22 mouse cellular contexts compared by ENCODE assay signal in genomic region chr15:80645006-80645797, GRCm38 (mm10). TPM values are rescaled to one million over a fixed set of nuclear protein-coding genes. Genes with fewer than 3 reads are reported as not detected.
A peak's percentile ranks its signal among the peaks of the same experiment; 100 is the strongest.
DNase-seq lines count a peak whose midpoint lies in the region; ATAC-seq and TF ChIP-seq lines count a peak whose summit lies in the region.
"Had no signal": no experiment of that assay in that cellular context is flagged by ENCODE, and none has a peak within 500 bp of the region (broad histone marks: within the 10 kb centered on the region; RNA-seq: fewer than 3 reads in every experiment).

No protein-coding gene starts in this region.

- no peak overlapping the region for H3K9ac ChIP-seq in liver, postnatal 0 days (replicated peaks)
- no peak overlapping the region for H3K9ac ChIP-seq in intestine, embryonic 15.5 days
- H3K9ac ChIP-seq in stomach, postnatal 0 days (ENCODE audit: low read length): no peak overlapping the region
- H3K9ac ChIP-seq: embryonic facial prominence, embryonic 13.5 days; forebrain, embryonic 12.5 days; heart, embryonic 15.5 days; hindbrain, embryonic 13.5 days had no signal

- peak; percentile 65 for ATAC-seq in liver, postnatal 0 days
- peak; percentile 46; the same call in 1 of the 2 replicates for ATAC-seq in intestine, embryonic 15.5 days
- ATAC-seq in stomach, postnatal 0 days (ENCODE audit: low FRiP score, low TSS enrichment): peak; percentile 89
- no peak for ATAC-seq in CD4-positive, CD25-positive, alpha-beta regulatory T cell, adult 4 months
- ATAC-seq: activated CD4-positive, CD25-positive, alpha-beta regulatory T cell, adult 4 months; forebrain, embryonic 16.5 days; hindbrain, postnatal 0 days; Patski had no signal

- no peaks in the 10 kb centered on the region for H3K27me3 ChIP-seq in liver, postnatal 0 days (ENCODE audit: insufficient read depth, low read length)
- no peaks in the 10 kb centered on the region for H3K27me3 ChIP-seq in intestine, embryonic 15.5 days (replicated peaks)
- H3K27me3 ChIP-seq in stomach, postnatal 0 days (ENCODE audit: control insufficient read depth, insufficient read depth, low read length): no peaks in the 10 kb centered on the region
- H3K27me3 ChIP-seq: embryonic facial prominence, embryonic 13.5 days; heart, embryonic 15.5 days; hindbrain, embryonic 13.5 days; Patski had no signal

- no peak for DNase-seq in liver, postnatal 0 days
- no peak for DNase-seq in liver
- DNase-seq in large intestine, adult 2 months (ENCODE audit: low read depth, low spot score): peak; percentile 59
- DNase-seq in stomach, postnatal 0 days (ENCODE audit: low spot score): peak; percentile 69
- no peak for DNase-seq in cerebellum, adult 9-10 months
- DNase-seq: adrenal gland, adult 2 months; adrenal gland, postnatal 25 days; B cell, adult 2 months; cerebellum, adult 2 months; cerebellum, postnatal 14 days; gastrocnemius, postnatal 10 days had no signal

- no peak for TF ChIP-seq EP300 in liver, postnatal 0 days (IDR thresholded peaks at IDR 0.05; ENCODE audit: low read depth)
- no peak for TF ChIP-seq EP300 in stomach, postnatal 0 days (optimal IDR thresholded peaks at IDR 0.05)

- H3K36me3 ChIP-seq in liver, postnatal 0 days (replicated peaks; ENCODE audit: insufficient read depth, low read length): no peaks in the 10 kb centered on the region
- H3K36me3 ChIP-seq in intestine, embryonic 15.5 days: no peaks in the 10 kb centered on the region
- H3K36me3 ChIP-seq in stomach, postnatal 0 days (ENCODE audit: control insufficient read depth, insufficient read depth, low read length): no peaks in the 10 kb centered on the region
- H3K36me3 ChIP-seq: embryonic facial prominence, embryonic 13.5 days; forebrain, embryonic 12.5 days; heart, embryonic 15.5 days; hindbrain, embryonic 13.5 days had no signal

- no peaks in the 10 kb centered on the region for H3K4me1 ChIP-seq in liver, postnatal 0 days (ENCODE audit: insufficient read depth)
- H3K4me1 ChIP-seq in intestine, embryonic 15.5 days (replicated peaks): peaks cover 17% of the 10 kb centered on the region
- H3K4me1 ChIP-seq in stomach, postnatal 0 days (replicated peaks; ENCODE audit: control insufficient read depth, insufficient read depth): peaks cover 3% of the 10 kb centered on the region; the same call in 1 of the 2 replicates
- H3K4me1 ChIP-seq: heart, embryonic 15.5 days had no signal

- H3K4me3 ChIP-seq in liver, postnatal 0 days (ENCODE audit: low read depth, low read length): no peak overlapping the region
- no peak overlapping the region for H3K4me3 ChIP-seq in intestine, embryonic 15.5 days (replicated peaks)
- H3K4me3 ChIP-seq in stomach, postnatal 0 days (ENCODE audit: low read depth, low read length): no peak overlapping the region
- H3K4me3 ChIP-seq: embryonic facial prominence, embryonic 13.5 days; forebrain, embryonic 12.5 days; heart, embryonic 15.5 days; hindbrain, embryonic 13.5 days had no signal

- 68% methylated on average over 17 of the region's 17 CpGs for WGBS in liver, postnatal 0 days (ENCODE audit: insufficient replicate concordance)
- 71% methylated on average over 17 of the region's 17 CpGs for WGBS in intestine, embryonic 15.5 days
- WGBS in large intestine, adult 2 months: 33% methylated on average over 17 of the region's 17 CpGs
- 59% methylated on average over 17 of the region's 17 CpGs for WGBS in stomach, postnatal 0 days

- no peaks in the 10 kb centered on the region for H3K9me3 ChIP-seq in liver, postnatal 0 days (ENCODE audit: low read length)
- no peaks in the 10 kb centered on the region for H3K9me3 ChIP-seq in intestine, embryonic 15.5 days
- H3K9me3 ChIP-seq in stomach, postnatal 0 days (ENCODE audit: control insufficient read depth, low read length): no peaks in the 10 kb centered on the region
- H3K9me3 ChIP-seq: embryonic facial prominence, embryonic 13.5 days; forebrain, embryonic 12.5 days; heart, embryonic 15.5 days; hindbrain, embryonic 13.5 days had no signal

- TF ChIP-seq CTCF in liver, postnatal 0 days (IDR thresholded peaks at IDR 0.05; ENCODE audit: low read depth): no peak
- TF ChIP-seq CTCF in stomach, postnatal 0 days (IDR thresholded peaks at IDR 0.05; ENCODE audit: low read depth): no peak

- H3K27ac ChIP-seq in liver, postnatal 0 days (ENCODE audit: low read depth): no peak overlapping the region
- H3K27ac ChIP-seq in intestine, embryonic 15.5 days: 0 out of 2 replicates have a peak overlapping the region, but pooled peaks have one; percentile 18
- H3K27ac ChIP-seq in stomach, postnatal 0 days (replicated peaks): no peak overlapping the region; the same call in 1 of the 2 replicates
- H3K27ac ChIP-seq: embryonic facial prominence, embryonic 13.5 days; forebrain, embryonic 12.5 days; heart, embryonic 15.5 days; hindbrain, embryonic 13.5 days; hindbrain, postnatal 0 days had no signal

- H3K4me2 ChIP-seq in liver, postnatal 0 days (ENCODE audit: low read depth, low read length): no peak overlapping the region
- H3K4me2 ChIP-seq in intestine, embryonic 15.5 days (replicated peaks): no peak overlapping the region
- no peak overlapping the region for H3K4me2 ChIP-seq in stomach, postnatal 0 days (replicated peaks; ENCODE audit: low read depth)
- H3K4me2 ChIP-seq: embryonic facial prominence, embryonic 13.5 days; forebrain, embryonic 12.5 days; heart, embryonic 11.5 days; heart, embryonic 15.5 days; hindbrain, embryonic 13.5 days had no signal

RNA-seq across cellular contexts. Expression of gene Fam83f, which starts 26.4 kb away (rescaled TPM):
- 1.8 and 2.3 TPM in 2 replicates for polyA plus RNA-seq in liver, postnatal 0 days (2015; fragmentation: Nextera tagmentation; extraction: Ambion mirVana)
- polyA plus RNA-seq in intestine, embryonic 15.5 days (2015; fragmentation: Nextera tagmentation; extraction: Ambion mirVana): 19.2 and 20.2 TPM in 2 replicates
- 23.3 and 23.8 TPM in 2 replicates for polyA plus RNA-seq in large intestine, adult 2 months (2012; rRNA removed)
- polyA plus RNA-seq in stomach, postnatal 0 days (2015; fragmentation: Nextera tagmentation; extraction: Ambion mirVana): 20.5 and 24.3 TPM in 2 replicates
- polyA plus RNA-seq in CD4-positive, CD25-positive, alpha-beta regulatory T cell, adult 4 months (2017; shearing (Covaris generic)): under 1 TPM in 1 of 2 experiments, not detected in 1; 0.30 TPM
- polyA plus RNA-seq: activated CD4-positive, CD25-positive, alpha-beta regulatory T cell, adult 4 months; forebrain, embryonic 16.5 days; Patski had no signal

Comparison
In these comparisons a context has a peak if more than half of its experiments do, and no peak if none do; other contexts are left out.
1. DNase-seq: peak in large intestine, adult 2 months (single experiment) and stomach, postnatal 0 days (single experiment); none in liver, postnatal 0 days (single experiment), liver (single experiment) and cerebellum, adult 9-10 months (single experiment).